Mouse (Mus musculus): ENCODE data around the gene Gal3st1.

The Gal3st1 gene

GRCm38 (mm10) chr11:4031961-4032360 is 48.5 kb downstream of the Gal3st1 start:
- DNase-seq (ENCODE audit: low read depth, low spot score) = no peak

- no peak for DNase-seq (ENCODE audit: low read depth, low spot score)
Observed at GRCm38 (mm10) chr11:4033471-4033870, 50.0 kb downstream of the Gal3st1 start.

GRCm38 (mm10) chr11:4034169-4034568 is 50.7 kb downstream of the Gal3st1 start:
- DNase-seq (ENCODE audit: low read depth, low spot score) = no peak

- DNase-seq (ENCODE audit: low read depth, low spot score) = no peak
Observed at GRCm38 (mm10) chr11:4035116-4035892, 51.9 kb downstream of the Gal3st1 start.

- DNase-seq (ENCODE audit: low read depth, low spot score) = no peak
Observed at GRCm38 (mm10) chr11:4035916-4036315, 52.5 kb downstream of the Gal3st1 start.

GRCm38 (mm10) chr11:4036365-4037084 is 53.1 kb downstream of the Gal3st1 start:
- no peak for DNase-seq (ENCODE audit: low read depth, low spot score)

GRCm38 (mm10) chr11:4039951-4040350 is 56.5 kb downstream of the Gal3st1 start:
- DNase-seq (ENCODE audit: low read depth, low spot score) = no peak

GRCm38 (mm10) chr11:4041123-4041625 is 57.7 kb downstream of the Gal3st1 start:
- no peak for DNase-seq (ENCODE audit: low read depth, low spot score)

- DNase-seq (ENCODE audit: low read depth, low spot score) = no peak
Observed at GRCm38 (mm10) chr11:4043081-4043480, 59.6 kb downstream of the Gal3st1 start.

GRCm38 (mm10) chr11:4046526-4046925 is 63.1 kb downstream of the Gal3st1 start:
- DNase-seq (ENCODE audit: low read depth, low spot score) = no peak

GRCm38 (mm10) chr11:4047766-4048165 is 64.3 kb downstream of the Gal3st1 start:
- DNase-seq (ENCODE audit: low read depth, low spot score) = no peak

- no peak for DNase-seq (ENCODE audit: low read depth, low spot score)
Observed at GRCm38 (mm10) chr11:4048438-4048837, 65.0 kb downstream of the Gal3st1 start.

All from forelimb bud, embryonic 11.5 days (tissue).